Mouse (Mus musculus): ENCODE measurements around the gene Samd8. TPM values are rescaled to one million over a fixed set of nuclear protein-coding genes. Genes with fewer than 3 reads are reported as not detected.

Gene Samd8
- total and polyA plus RNA-seq, 3 experiments = 10.1 to 31.6 (median 28.8) TPM

- no peak overlapping the region for H3K27ac ChIP-seq
- no peaks in the 10 kb centered on the region for H3K27me3 ChIP-seq (ENCODE audit: control insufficient read depth, insufficient read depth, low read length)
- intact Hi-C loops (cut with DNase I) = no loop called here
- H3K4me3 ChIP-seq = no peak overlapping the region
- WGBS = 95% methylated on average over 9 of the region's 9 CpGs
- no peaks in the 10 kb centered on the region for H3K4me1 ChIP-seq (ENCODE audit: control insufficient read depth, insufficient read depth, low read length)
- H3K9ac ChIP-seq (ENCODE audit: low read depth, low read length) = no peak overlapping the region
- H3K79me2 ChIP-seq (replicated peaks; ENCODE audit: control insufficient read depth, insufficient read depth, low read length) = no peaks in the 10 kb centered on the region
- TF ChIP-seq POLR2A (IDR thresholded peaks at IDR 0.05; ENCODE audit: insufficient read depth, low read depth, low read length) (no peak), CTCF (IDR thresholded peaks at IDR 0.05) (no peak), EP300 (IDR thresholded peaks at IDR 0.05; ENCODE audit: insufficient read depth, low read depth, low read length) (no peak)
- H3K36me3 ChIP-seq (ENCODE audit: control insufficient read depth, insufficient read depth, low read length) = no peaks in the 10 kb centered on the region
- no peak for DNase-seq
Observed at GRCm38 (mm10) chr14:21790585-21791251, 40.4 kb downstream of the Samd8 start.

DNA sequence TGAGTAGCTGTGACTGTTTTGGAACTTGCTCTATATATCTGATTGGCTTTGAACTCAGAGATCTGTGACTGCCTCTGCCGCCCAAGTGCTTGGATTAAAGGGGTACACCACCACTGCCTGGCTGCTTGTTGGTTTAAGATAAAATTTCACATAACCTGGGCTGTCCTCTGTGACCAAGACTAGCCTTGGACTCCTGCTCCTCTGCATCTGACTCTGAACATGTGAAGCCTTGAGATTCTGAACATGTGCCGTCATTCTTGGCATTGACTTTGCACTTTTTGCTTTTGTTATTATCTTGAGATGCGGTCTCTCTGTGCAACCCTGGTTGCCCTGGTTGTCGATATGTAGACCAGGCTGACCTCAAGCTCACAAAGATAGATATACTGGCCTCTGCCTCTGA is 41.4 kb downstream of the Samd8 start:
- Histone ChIP-seq H3K4me3 (no peak overlapping the region), H3K4me1 (ENCODE audit: control insufficient read depth, insufficient read depth, low read length) (no peaks in the 10 kb centered on the region), H3K27ac (no peak overlapping the region), H3K36me3 (ENCODE audit: control insufficient read depth, insufficient read depth, low read length) (no peaks in the 10 kb centered on the region), H3K9ac (ENCODE audit: low read depth, low read length) (no peak overlapping the region), H3K27me3 (ENCODE audit: control insufficient read depth, insufficient read depth, low read length) (no peaks in the 10 kb centered on the region), H3K79me2 (replicated peaks; ENCODE audit: control insufficient read depth, insufficient read depth, low read length) (no peaks in the 10 kb centered on the region)
- intact Hi-C loops (cut with DNase I) = no loop called here
- DNase-seq = no peak
- 85% methylated on average over 4 of the region's 4 CpGs for WGBS
- TF ChIP-seq EP300 (IDR thresholded peaks at IDR 0.05; ENCODE audit: insufficient read depth, low read depth, low read length) (no peak), CTCF (IDR thresholded peaks at IDR 0.05) (no peak), POLR2A (IDR thresholded peaks at IDR 0.05; ENCODE audit: insufficient read depth, low read depth, low read length) (no peak)

DNA sequence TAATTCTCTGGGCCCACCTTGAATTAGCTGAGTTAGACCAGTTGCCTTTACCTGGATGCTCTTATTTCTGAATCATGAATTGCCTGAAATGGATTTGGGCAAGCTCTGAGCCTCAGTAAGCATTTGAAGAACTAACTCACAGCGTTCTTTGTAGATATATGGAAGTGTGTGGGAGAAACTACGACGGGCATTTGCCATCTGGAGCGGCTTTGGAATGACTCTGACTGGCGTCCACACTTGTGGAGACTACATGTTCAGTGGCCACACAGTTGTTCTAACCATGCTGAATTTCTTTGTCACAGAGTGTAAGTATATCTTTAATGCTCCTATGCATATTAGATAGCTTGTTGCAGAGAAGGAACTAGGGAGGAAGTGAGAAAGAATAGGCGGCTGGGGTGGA is 41.9 kb downstream of the Samd8 start:
- no peak overlapping the region for H3K27ac ChIP-seq
- WGBS = 90% methylated on average over 6 of the region's 6 CpGs
- no peak overlapping the region for H3K4me3 ChIP-seq
- H3K27me3 ChIP-seq (ENCODE audit: control insufficient read depth, insufficient read depth, low read length) = no peaks in the 10 kb centered on the region
- H3K9ac ChIP-seq (ENCODE audit: low read depth, low read length) = no peak overlapping the region
- no peak for DNase-seq
- intact Hi-C loops (cut with DNase I) = no loop called here
- no peak for TF ChIP-seq POLR2A (IDR thresholded peaks at IDR 0.05; ENCODE audit: insufficient read depth, low read depth, low read length)
- TF ChIP-seq EP300 (IDR thresholded peaks at IDR 0.05; ENCODE audit: insufficient read depth, low read depth, low read length) = no peak
- no peak for TF ChIP-seq CTCF (IDR thresholded peaks at IDR 0.05)
- no peaks in the 10 kb centered on the region for H3K36me3 ChIP-seq (ENCODE audit: control insufficient read depth, insufficient read depth, low read length)
- no peaks in the 10 kb centered on the region for H3K79me2 ChIP-seq (replicated peaks; ENCODE audit: control insufficient read depth, insufficient read depth, low read length)
- no peaks in the 10 kb centered on the region for H3K4me1 ChIP-seq (ENCODE audit: control insufficient read depth, insufficient read depth, low read length)

DNA sequence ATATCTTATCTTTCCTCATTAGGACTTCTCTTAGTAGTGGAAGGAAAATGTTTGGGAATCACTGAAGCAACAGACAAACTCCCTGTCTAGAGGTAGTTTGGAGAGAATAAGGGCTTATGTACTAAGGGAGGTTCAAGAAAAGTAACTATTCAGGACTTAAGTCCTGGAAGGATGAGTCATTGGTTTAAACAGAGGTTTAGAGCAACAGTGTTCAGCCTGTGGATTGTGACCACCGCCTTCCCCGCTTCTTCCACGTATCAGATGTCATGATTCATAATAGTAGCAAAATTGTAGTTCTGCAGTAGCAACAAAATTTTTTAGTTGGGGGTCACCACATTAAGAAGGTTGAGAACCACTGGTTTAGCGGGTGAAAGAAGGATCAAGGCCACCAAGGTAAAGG is 50.3 kb downstream of the Samd8 start:
- no peak overlapping the region for H3K27ac ChIP-seq

GRCm38 (mm10) chr14:21801624-21802023 is 51.3 kb downstream of the Samd8 start:
- Histone ChIP-seq H3K36me3 (ENCODE audit: control insufficient read depth, insufficient read depth, low read length) (no peaks in the 10 kb centered on the region), H3K4me3 (no peak overlapping the region), H3K79me2 (replicated peaks; ENCODE audit: control insufficient read depth, insufficient read depth, low read length) (no peaks in the 10 kb centered on the region), H3K27me3 (ENCODE audit: control insufficient read depth, insufficient read depth, low read length) (no peaks in the 10 kb centered on the region), H3K9ac (ENCODE audit: low read depth, low read length) (no peak overlapping the region), H3K4me1 (ENCODE audit: control insufficient read depth, insufficient read depth, low read length) (no peaks in the 10 kb centered on the region), H3K27ac (no peak overlapping the region)
- DNase-seq = no peak
- TF ChIP-seq POLR2A (IDR thresholded peaks at IDR 0.05; ENCODE audit: insufficient read depth, low read depth, low read length) (no peak), EP300 (IDR thresholded peaks at IDR 0.05; ENCODE audit: insufficient read depth, low read depth, low read length) (no peak), CTCF (IDR thresholded peaks at IDR 0.05) (no peak)
- intact Hi-C loops (cut with DNase I) = no loop called here
- WGBS = 65% methylated on average over 7 of the region's 7 CpGs

More for the DNA sequence above, 50.3 kb downstream of the Samd8 start:
- no peaks in the 10 kb centered on the region for H3K27me3 ChIP-seq (ENCODE audit: control insufficient read depth, insufficient read depth, low read length)
- no peaks in the 10 kb centered on the region for H3K36me3 ChIP-seq (ENCODE audit: control insufficient read depth, insufficient read depth, low read length)
- DNase-seq = no peak
- no peaks in the 10 kb centered on the region for H3K4me1 ChIP-seq (ENCODE audit: control insufficient read depth, insufficient read depth, low read length)
- TF ChIP-seq POLR2A (IDR thresholded peaks at IDR 0.05; ENCODE audit: insufficient read depth, low read depth, low read length) (no peak), CTCF (IDR thresholded peaks at IDR 0.05) (no peak), EP300 (IDR thresholded peaks at IDR 0.05; ENCODE audit: insufficient read depth, low read depth, low read length) (no peak)
- H3K79me2 ChIP-seq (replicated peaks; ENCODE audit: control insufficient read depth, insufficient read depth, low read length) = no peaks in the 10 kb centered on the region
- H3K4me3 ChIP-seq = no peak overlapping the region
- intact Hi-C loops (cut with DNase I) = no loop called here
- H3K9ac ChIP-seq (ENCODE audit: low read depth, low read length) = no peak overlapping the region
- 91% methylated on average over 4 of the region's 4 CpGs for WGBS

DNA sequence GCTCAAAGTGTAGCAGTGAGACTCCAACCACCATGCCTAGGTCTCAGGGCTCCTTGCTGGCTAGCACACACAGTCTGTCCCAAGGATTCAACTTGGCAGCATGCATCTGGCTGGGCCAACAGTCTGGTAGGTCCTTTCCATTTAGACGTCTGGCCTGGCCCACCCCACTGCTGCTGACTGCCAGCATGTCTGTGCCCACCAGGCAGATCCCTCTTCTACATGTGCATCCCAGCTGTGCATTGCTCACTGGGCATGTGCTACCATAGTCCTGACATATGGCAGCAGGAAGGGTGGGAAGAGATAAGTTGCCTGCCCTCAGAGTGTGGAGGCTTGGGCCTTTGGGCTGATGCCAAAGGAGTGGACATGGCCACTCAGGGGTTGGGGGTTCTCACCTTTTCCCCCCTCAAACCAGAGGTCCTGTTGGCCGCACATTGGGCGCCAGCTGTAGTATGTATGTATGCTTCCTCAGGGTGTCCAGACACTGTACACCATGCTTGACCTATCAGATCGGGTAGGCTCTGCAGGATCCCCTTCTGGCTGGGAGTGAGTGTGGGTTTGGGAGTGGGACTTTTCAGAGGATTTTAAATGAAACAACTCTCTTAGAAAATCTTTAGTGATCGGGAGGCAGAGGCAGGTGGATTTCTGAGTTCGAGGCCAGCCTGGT is 52.3 kb downstream of the Samd8 start:
- DNase-seq = no peak
- TF ChIP-seq CTCF (IDR thresholded peaks at IDR 0.05) (no peak), POLR2A (IDR thresholded peaks at IDR 0.05; ENCODE audit: insufficient read depth, low read depth, low read length) (no peak)
- Histone ChIP-seq H3K36me3 (ENCODE audit: control insufficient read depth, insufficient read depth, low read length) (no peaks in the 10 kb centered on the region), H3K79me2 (replicated peaks; ENCODE audit: control insufficient read depth, insufficient read depth, low read length) (no peaks in the 10 kb centered on the region), H3K27me3 (ENCODE audit: control insufficient read depth, insufficient read depth, low read length) (no peaks in the 10 kb centered on the region), H3K4me1 (ENCODE audit: control insufficient read depth, insufficient read depth, low read length) (no peaks in the 10 kb centered on the region), H3K4me3 (no peak overlapping the region), H3K9ac (ENCODE audit: low read depth, low read length) (no peak overlapping the region), H3K27ac (no peak overlapping the region)
- intact Hi-C loops (cut with DNase I) = no loop called here
- WGBS = 88% methylated on average over 6 of the region's 6 CpGs
